Mouse (Mus musculus) cerebellum, adult 2 months (tissue): ENCODE measurements around the gene Aoah. TPM values are rescaled to one million over a fixed set of nuclear protein-coding genes. Genes with fewer than 3 reads are reported as not detected.

ENCODE experiments used
- DNase-seq, 2 experiments: peaks; one replicate each; pipeline ENCODE4 v3.0.0; 2021
- H3K27ac ChIP-seq: fragments of 200-500 bp; 2 replicates; pipeline ENCODE4 v1.5.1; 2012; ENCODE audit warnings: low read length, control low read depth, inconsistent platforms; ENCODE audit not compliant: insufficient read depth
- H3K27me3 ChIP-seq: fragments of 200-500 bp; 2 replicates; pipeline ENCODE4 v1.6.1; 2012; ENCODE audit warnings: inconsistent platforms, mild to moderate bottlenecking, low read length, moderate library complexity; ENCODE audit not compliant: control insufficient read depth, insufficient read depth
- H3K4me1 ChIP-seq: fragments of 200-500 bp; 2 replicates; pipeline ENCODE4 v1.6.1; 2011; ENCODE audit warnings: low read length; ENCODE audit not compliant: control insufficient read depth, insufficient read depth
- H3K4me3 ChIP-seq: fragments of 200-500 bp; replicated peaks from 2 replicates; pipeline ENCODE3; 2011; ENCODE audit warnings: mild to moderate bottlenecking, low read depth, low read length, control low read depth; ENCODE audit not compliant: insufficient read depth
- CTCF ChIP-seq: fragments of 200-500 bp; IDR thresholded peaks from 2 replicates; pipeline ENCODE4 v1.5.1; 2011; ENCODE audit warnings: low read depth, mild to moderate bottlenecking, control low read depth, low read length, moderate library complexity, borderline replicate concordance; ENCODE audit not compliant: insufficient read depth
- POLR2A ChIP-seq: fragments of 200-500 bp; IDR thresholded peaks from 2 replicates; pipeline ENCODE4 v1.6.1; 2011; ENCODE audit warnings: low read length, control low read depth, borderline replicate concordance; ENCODE audit not compliant: insufficient read depth
- WGBS: fragments of 180-500 bp; shearing (Covaris S2); methylation state at CpG from one replicate; pipeline ENCODE4 v1.1.7; 2018; 5-methylcytosine and 5-hydroxymethylcytosine counted together
- polyA plus RNA-seq: library from polyadenylated mRNA; depleted of rRNA; stranded (reverse); fragments of >200 nt; gene quantifications from 2 replicates; pipeline ENCODE4 v1.2.3, GENCODE M21; 2012

The Aoah gene
- polyA plus RNA-seq, 1 experiment, result 0.23 TPM

DNA sequence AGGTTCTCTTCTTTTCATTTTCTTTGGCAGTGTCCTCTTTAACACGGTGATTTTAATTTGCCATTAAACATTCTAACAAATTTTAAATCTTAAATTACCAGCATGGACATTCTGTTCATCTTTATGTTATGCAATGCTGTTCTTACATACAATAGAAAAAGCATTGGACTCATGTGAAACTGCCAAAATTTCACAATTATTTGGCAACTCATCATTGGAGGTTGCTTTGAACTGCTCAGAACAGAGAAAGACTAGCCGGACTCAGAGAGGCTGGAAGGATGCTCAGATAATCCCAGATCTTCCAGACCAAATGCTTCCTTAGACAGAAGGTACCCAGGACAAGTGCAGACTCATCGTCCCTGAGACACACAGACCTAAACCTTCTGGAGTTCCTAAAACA is 126.5 kb downstream of the Aoah start:
- 87% methylated on average over 3 of the region's 3 CpGs for WGBS
- Histone ChIP-seq H3K4me3 (no peak overlapping the region), H3K27ac (no peak overlapping the region), H3K4me1 (no peaks in the 10 kb centered on the region), H3K27me3 (no peaks in the 10 kb centered on the region)
- DNase-seq, result no peak
- no peak for TF ChIP-seq POLR2A
- TF ChIP-seq CTCF, result no peak

DNA sequence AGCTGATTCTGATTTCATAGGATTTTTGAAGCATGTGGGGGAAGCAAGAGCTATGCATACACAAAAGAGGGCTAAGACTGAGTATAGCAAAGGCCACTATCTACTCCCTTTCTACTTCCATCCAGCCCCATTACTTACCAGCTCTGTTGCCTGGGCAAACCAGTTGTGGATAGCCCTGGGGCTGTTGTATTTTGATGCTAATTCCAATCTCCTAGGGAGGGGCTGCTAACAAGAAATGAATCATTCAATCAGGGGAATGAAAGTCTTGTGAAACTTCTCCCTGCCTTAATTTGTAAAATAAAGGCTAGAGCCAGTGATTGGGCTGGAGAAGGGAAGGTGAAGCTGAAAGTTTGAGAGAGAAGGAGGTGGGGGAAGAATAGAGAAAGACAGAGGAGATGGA is 142.1 kb downstream of the Aoah start:
- Histone ChIP-seq H3K4me3 (no peak overlapping the region), H3K27ac (no peak overlapping the region), H3K27me3 (no peaks in the 10 kb centered on the region), H3K4me1 (no peaks in the 10 kb centered on the region)
- DNase-seq, result no peak
- TF ChIP-seq CTCF (no peak), POLR2A (no peak)

DNA sequence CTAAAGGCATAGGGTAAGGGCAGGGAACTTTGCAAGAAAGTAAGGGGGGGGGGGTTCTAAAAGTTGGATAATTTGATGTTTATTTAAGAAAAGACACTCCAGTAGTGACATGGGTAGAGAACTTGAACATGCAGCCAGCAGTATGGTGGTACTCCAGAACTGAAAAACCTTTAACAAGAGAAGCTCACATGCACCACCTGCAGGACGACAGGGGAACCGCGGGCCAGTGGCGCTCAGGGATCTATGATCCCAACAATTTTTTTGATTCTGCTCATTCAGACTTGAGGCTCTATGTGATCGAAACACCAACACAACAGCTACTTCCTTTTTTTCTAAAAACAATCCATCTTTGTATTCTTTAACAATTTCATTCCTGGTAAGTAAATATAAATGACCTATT is 143.5 kb downstream of the Aoah start:
- Histone ChIP-seq H3K4me3 (no peak overlapping the region), H3K4me1 (no peaks in the 10 kb centered on the region; the same call in 1 of the 2 replicates), H3K27ac (no peak overlapping the region), H3K27me3 (no peaks in the 10 kb centered on the region)
- DNase-seq, result peak; percentile 56 to 75
- 34% methylated on average over 5 of the region's 5 CpGs for WGBS
- TF ChIP-seq CTCF (peak; percentile 74), POLR2A (no peak)

DNA sequence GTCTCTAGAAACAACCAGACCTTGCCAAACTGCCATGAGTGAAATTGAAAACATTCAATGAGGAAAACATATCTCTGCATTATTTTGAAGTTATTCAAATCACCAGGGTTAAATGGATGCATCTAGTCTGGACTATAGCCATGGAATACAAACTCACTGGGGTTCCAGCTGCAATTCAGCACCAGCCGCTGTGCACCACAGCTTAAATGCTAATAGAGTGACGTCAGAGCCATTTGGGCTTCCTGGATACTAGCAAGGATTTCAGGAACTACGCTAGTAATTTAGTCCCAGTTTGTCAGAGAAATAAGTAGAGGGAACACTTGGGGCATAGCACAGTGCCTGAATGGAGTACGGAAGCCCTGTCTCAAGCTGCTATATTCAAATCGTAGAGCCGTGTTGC is 145.2 kb downstream of the Aoah start:
- TF ChIP-seq CTCF, result no peak
- TF ChIP-seq POLR2A, result no peak
- Histone ChIP-seq H3K27ac (no peak overlapping the region), H3K4me1 (no peaks in the 10 kb centered on the region; the same call in 1 of the 2 replicates), H3K27me3 (no peaks in the 10 kb centered on the region), H3K4me3 (no peak overlapping the region)
- no peak for DNase-seq
- WGBS, result 36% methylated on average over 6 of the region's 6 CpGs

DNA sequence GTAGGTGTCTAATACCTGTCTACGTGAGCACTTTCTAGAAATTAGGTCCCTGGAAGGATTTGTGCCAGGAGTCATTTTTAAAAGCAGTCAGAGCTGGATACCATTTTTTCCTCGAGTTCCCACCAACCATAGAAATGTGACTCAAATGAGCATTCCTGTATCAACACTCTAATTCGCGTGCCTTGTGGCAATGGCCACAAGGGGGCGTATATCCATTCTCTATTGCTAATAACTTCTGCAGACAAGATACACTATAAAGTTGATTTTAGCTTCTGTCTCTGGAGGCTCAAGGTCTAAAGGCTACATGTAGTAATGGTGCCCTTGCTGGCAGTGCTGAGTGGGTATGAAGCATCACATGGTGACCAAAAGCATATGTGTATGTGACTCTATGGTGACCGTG is 146.5 kb downstream of the Aoah start:
- 68% methylated on average over 6 of the region's 6 CpGs for WGBS
- Histone ChIP-seq H3K4me1 (no peaks in the 10 kb centered on the region; the same call in 1 of the 2 replicates), H3K27me3 (no peaks in the 10 kb centered on the region), H3K27ac (no peak overlapping the region), H3K4me3 (no peak overlapping the region)
- TF ChIP-seq POLR2A (no peak), CTCF (peak; percentile 21; the same call in 1 of the 2 replicates)
- peak; percentile 18 for DNase-seq

DNA sequence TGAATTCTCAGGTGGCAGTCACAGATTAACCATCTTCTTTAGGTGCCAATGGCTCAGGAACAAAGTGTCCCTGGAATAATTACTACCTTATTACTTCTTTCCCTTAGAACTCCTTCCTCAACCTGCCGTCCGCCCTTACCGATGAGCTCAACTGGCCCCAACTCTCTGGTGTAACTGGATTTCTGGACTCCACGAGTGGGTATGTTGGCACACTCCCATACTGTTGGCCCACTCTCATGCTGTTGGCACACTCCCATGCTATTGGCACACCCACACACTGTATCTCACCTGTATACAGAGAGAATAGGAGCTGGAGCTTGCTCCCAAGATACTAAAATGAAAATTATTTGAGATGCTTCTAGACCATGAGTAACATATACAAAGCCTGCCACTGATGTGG is 147.8 kb downstream of the Aoah start:
- TF ChIP-seq POLR2A (no peak), CTCF (no peak)
- H3K4me1 ChIP-seq, result no peaks in the 10 kb centered on the region; the same call in 1 of the 2 replicates
- H3K27me3 ChIP-seq, result no peaks in the 10 kb centered on the region
- H3K27ac ChIP-seq, result no peak overlapping the region
- DNase-seq, result peak in 1 of 2 experiments; percentile 17
- WGBS, result 31% methylated on average over 4 of the region's 4 CpGs
- no peak overlapping the region for H3K4me3 ChIP-seq

DNA sequence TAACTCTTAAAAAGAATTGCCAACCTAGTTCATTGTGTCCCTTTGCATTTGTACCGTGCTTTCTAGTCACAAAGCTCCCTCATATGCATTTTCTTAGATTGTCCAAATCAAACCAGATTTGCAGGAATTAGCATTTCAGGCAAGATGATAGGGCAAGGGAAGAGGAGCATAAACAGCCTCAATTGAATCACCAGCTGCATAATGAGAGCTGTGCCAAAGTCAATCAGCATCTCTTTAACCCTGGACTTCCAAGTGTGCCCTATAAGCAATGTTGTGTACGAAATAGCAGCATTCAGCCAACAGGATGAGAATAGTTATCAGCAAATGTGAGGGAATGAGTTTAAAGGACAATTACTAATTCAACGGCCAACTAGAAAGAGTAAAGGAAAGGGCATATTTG is 169.2 kb downstream of the Aoah start:
- H3K27ac ChIP-seq, result no peak overlapping the region
- no peaks in the 10 kb centered on the region for H3K27me3 ChIP-seq
- 58% methylated on average over 3 of the region's 3 CpGs for WGBS
- no peaks in the 10 kb centered on the region for H3K4me1 ChIP-seq
- DNase-seq, result no peak
- no peak overlapping the region for H3K4me3 ChIP-seq
- TF ChIP-seq CTCF, result no peak
- TF ChIP-seq POLR2A, result no peak

DNA sequence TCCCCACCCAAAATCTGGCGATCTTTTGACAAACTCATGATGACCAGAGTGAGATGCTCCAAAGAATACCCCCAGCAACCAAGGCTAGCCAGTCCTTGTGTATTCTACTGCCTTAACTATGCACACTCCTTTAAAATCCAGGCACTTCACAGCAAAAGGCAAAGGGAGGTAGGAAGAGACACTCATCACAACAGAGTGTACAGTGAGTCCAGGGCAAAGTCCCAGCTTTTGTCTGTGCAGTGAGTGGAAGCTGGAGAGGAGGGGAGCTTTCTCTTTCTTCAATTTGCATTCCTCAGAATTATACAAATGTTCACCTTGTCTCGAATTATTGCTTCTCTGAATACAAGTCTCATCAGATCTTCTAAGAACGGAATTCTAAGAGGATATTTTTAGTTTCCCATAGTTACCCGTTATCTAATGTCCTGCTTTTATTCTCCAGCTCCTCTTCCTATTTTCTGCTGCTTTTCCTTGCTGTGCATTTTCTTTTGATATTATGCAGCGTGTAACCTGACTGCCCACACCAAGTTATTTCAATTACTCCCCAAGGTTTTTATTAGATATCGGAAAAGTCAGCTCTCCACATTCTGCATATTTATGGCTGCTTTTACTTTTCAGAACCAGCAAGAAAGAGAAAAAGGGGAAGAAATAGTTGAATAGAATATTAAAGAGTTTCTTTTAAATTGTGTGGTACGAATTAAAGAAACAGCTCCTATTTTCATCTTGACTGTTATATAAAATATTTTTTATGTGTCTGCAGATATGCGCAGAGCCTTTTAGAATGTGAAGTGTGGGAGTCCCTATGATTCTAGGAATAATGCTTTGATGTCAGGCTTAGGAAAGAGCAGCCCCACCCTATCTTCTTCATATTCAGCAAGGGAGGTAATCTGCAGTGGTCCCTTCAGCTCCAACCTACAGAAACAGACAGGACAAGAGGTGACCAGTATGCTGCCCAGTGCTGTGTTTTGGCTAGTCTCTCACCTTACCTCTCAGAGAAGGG is 187.6 kb downstream of the Aoah start:
- no peak overlapping the region for H3K27ac ChIP-seq

More for the DNA sequence above, 187.6 kb downstream of the Aoah start:
- no peaks in the 10 kb centered on the region for H3K27me3 ChIP-seq
- no peaks in the 10 kb centered on the region for H3K4me1 ChIP-seq
- no peak for TF ChIP-seq POLR2A
- H3K4me3 ChIP-seq, result no peak overlapping the region
- DNase-seq, result no peak
- 85% methylated on average over 8 of the region's 8 CpGs for WGBS
